In the genomic region with DNA sequence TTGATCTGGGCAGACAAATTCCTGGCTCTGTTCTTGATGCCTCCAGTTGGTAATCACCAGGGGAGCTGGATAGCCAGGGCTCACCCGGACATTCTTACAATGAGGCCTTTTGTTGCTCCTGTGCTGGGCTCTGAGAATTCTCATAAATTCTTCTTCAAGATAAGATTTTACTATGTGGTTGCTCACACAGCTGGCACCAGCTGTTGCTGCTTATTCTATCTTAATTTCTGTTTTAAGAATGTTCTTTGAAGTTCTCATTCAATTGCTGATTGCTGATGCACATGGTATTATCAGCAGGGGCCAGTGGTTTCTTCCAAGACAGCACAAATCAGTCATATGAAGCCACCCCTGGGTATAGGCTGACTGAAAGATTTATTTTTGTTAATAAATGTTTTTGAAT, we compare ENCODE assay signal across 14 mouse cellular contexts. TPM values are rescaled to one million over a fixed set of nuclear protein-coding genes. Genes with fewer than 3 reads are reported as not detected.
DNase-seq lines count a peak whose midpoint lies in the region; ATAC-seq lines count a peak whose summit lies in the region.
"Had no signal": no experiment of that assay in that cellular context is flagged by ENCODE, and none has a peak within 500 bp of the region (broad histone marks: within the 10 kb centered on the region; RNA-seq: fewer than 3 reads in every experiment).

No protein-coding gene starts in this region.

- H3K4me2 ChIP-seq in heart, embryonic 11.5 days, result no peak overlapping the region
- no peak overlapping the region for H3K4me2 ChIP-seq in kidney, embryonic 14.5 days (replicated peaks; ENCODE audit: low read depth, low read length)
- no peak overlapping the region for H3K4me2 ChIP-seq in forebrain, embryonic 13.5 days
- H3K4me2 ChIP-seq: liver, embryonic 15.5 days had no signal

- no peak overlapping the region for H3K4me3 ChIP-seq in heart, embryonic 11.5 days (ENCODE audit: low read depth, low read length)
- no peak overlapping the region for H3K4me3 ChIP-seq in brown adipose tissue, adult 24 weeks (ENCODE audit: insufficient read depth, low read depth, low read length)
- no peak overlapping the region for H3K4me3 ChIP-seq in kidney, embryonic 14.5 days (ENCODE audit: low read length)
- no peak overlapping the region for H3K4me3 ChIP-seq in forebrain, embryonic 13.5 days
- H3K4me3 ChIP-seq in midbrain, embryonic 10.5 days, result no peak overlapping the region
- H3K4me3 ChIP-seq: hindbrain, embryonic 10.5 days; liver, embryonic 15.5 days had no signal

- no peaks in the 10 kb centered on the region for H3K36me3 ChIP-seq in heart, embryonic 11.5 days (ENCODE audit: control insufficient read depth, insufficient read depth, low read length)
- no peaks in the 10 kb centered on the region for H3K36me3 ChIP-seq in kidney, embryonic 14.5 days (ENCODE audit: control insufficient read depth, insufficient read depth, low read length)
- no peaks in the 10 kb centered on the region for H3K36me3 ChIP-seq in forebrain, embryonic 13.5 days (ENCODE audit: poor library complexity, severe bottlenecking)
- H3K36me3 ChIP-seq in midbrain, embryonic 10.5 days, result no peaks in the 10 kb centered on the region
- H3K36me3 ChIP-seq: hindbrain, embryonic 10.5 days; liver, embryonic 15.5 days had no signal

- ATAC-seq in heart, embryonic 11.5 days (replicated peaks; ENCODE audit: insufficient number of reproducible peaks, low FRiP score, low TSS enrichment), result no peak
- ATAC-seq in kidney, embryonic 14.5 days (ENCODE audit: low FRiP score, low TSS enrichment), result peak; percentile 75; the same call in 1 of the 2 replicates
- ATAC-seq in forebrain, embryonic 13.5 days, result no peak
- ATAC-seq: Patski had no signal

- H3K27ac ChIP-seq in heart, embryonic 11.5 days (ENCODE audit: low read depth, low read length), result no peak overlapping the region; the same call in 1 of the 2 replicates
- peak overlapping the region; percentile 44 for H3K27ac ChIP-seq in brown adipose tissue, adult 24 weeks (replicated peaks; ENCODE audit: low read depth, low read length)
- no peak overlapping the region; the same call in 1 of the 2 replicates for H3K27ac ChIP-seq in kidney, embryonic 14.5 days (ENCODE audit: low read depth, low read length)
- no peak overlapping the region for H3K27ac ChIP-seq in forebrain, embryonic 13.5 days
- H3K27ac ChIP-seq in midbrain, embryonic 10.5 days (replicated peaks), result no peak overlapping the region
- H3K27ac ChIP-seq: hindbrain, embryonic 10.5 days; liver, embryonic 15.5 days had no signal

- no peak overlapping the region for H3K9ac ChIP-seq in heart, embryonic 11.5 days (ENCODE audit: low read depth, low read length)
- H3K9ac ChIP-seq in kidney, embryonic 14.5 days (ENCODE audit: low read depth, low read length), result no peak overlapping the region
- no peak overlapping the region for H3K9ac ChIP-seq in forebrain, embryonic 13.5 days
- H3K9ac ChIP-seq: liver, embryonic 15.5 days had no signal

- H3K9me3 ChIP-seq in heart, embryonic 11.5 days (replicated peaks; ENCODE audit: control insufficient read depth, low read length), result no peaks in the 10 kb centered on the region
- H3K9me3 ChIP-seq in kidney, embryonic 14.5 days (ENCODE audit: control insufficient read depth, low read length), result no peaks in the 10 kb centered on the region
- H3K9me3 ChIP-seq in forebrain, embryonic 13.5 days (replicated peaks), result no peaks in the 10 kb centered on the region
- H3K9me3 ChIP-seq in midbrain, embryonic 10.5 days (replicated peaks), result no peaks in the 10 kb centered on the region
- H3K9me3 ChIP-seq: hindbrain, embryonic 10.5 days; liver, embryonic 15.5 days had no signal

- no peaks in the 10 kb centered on the region for H3K27me3 ChIP-seq in heart, embryonic 11.5 days (ENCODE audit: control insufficient read depth, insufficient read depth, low read length)
- H3K27me3 ChIP-seq in kidney, embryonic 14.5 days (ENCODE audit: control insufficient read depth, insufficient read depth, low read length), result no peaks in the 10 kb centered on the region
- no peaks in the 10 kb centered on the region for H3K27me3 ChIP-seq in forebrain, embryonic 13.5 days
- H3K27me3 ChIP-seq in midbrain, embryonic 10.5 days (ENCODE audit: low read depth, poor library complexity, severe bottlenecking), result no peaks in the 10 kb centered on the region
- H3K27me3 ChIP-seq: liver, embryonic 15.5 days had no signal

- no peaks in the 10 kb centered on the region for H3K4me1 ChIP-seq in heart, embryonic 11.5 days (ENCODE audit: control insufficient read depth, insufficient read depth, low read length)
- peaks cover 7% of the 10 kb centered on the region; the same call in 1 of the 2 replicates for H3K4me1 ChIP-seq in brown adipose tissue, adult 24 weeks (ENCODE audit: control insufficient read depth, insufficient read depth, insufficient read length, low read length)
- H3K4me1 ChIP-seq in kidney, embryonic 14.5 days (ENCODE audit: control insufficient read depth, insufficient read depth, low read length), result peaks cover 4% of the 10 kb centered on the region; the same call in 1 of the 2 replicates
- H3K4me1 ChIP-seq in forebrain, embryonic 13.5 days, result no peaks in the 10 kb centered on the region
- H3K4me1 ChIP-seq in midbrain, embryonic 10.5 days, result peaks cover 8% of the 10 kb centered on the region; the same call in 1 of the 2 replicates
- H3K4me1 ChIP-seq: hindbrain, embryonic 10.5 days; liver, embryonic 15.5 days had no signal

- WGBS in heart, embryonic 11.5 days (ENCODE audit: insufficient replicate concordance), result 32% methylated on average over 1 of the region's 1 CpGs
- 48% methylated on average over 1 of the region's 1 CpGs for WGBS in kidney, embryonic 14.5 days
- WGBS in forebrain, embryonic 13.5 days, result 60% methylated on average over 1 of the region's 1 CpGs
- 63% methylated on average over 1 of the region's 1 CpGs for WGBS in midbrain, embryonic 10.5 days

- peak; percentile 9 for DNase-seq in heart, adult 8-10 months (ENCODE audit: low spot score)
- peak; percentile 24 for DNase-seq in lung, postnatal 14 days
- DNase-seq in midbrain, embryonic 10.5 days (ENCODE audit: low spot score), result no peak
- no peak for DNase-seq in cerebellum, postnatal 4 days (ENCODE audit: low spot score in 2 of 2)
- DNase-seq: cerebellum, adult 18-20 months had no signal

RNA-seq across cellular contexts. Expression of a gene that starts 21.0 kb away (rescaled TPM):
- not detected for total RNA-seq in heart, adult 8-10 months (2022)
- polyA plus RNA-seq in heart, embryonic 11.5 days (2014; fragmentation: Nextera tagmentation; extraction: Ambion mirVana), result 0.44 and 1.3 TPM in 2 replicates
- polyA plus RNA-seq in brown adipose tissue, adult 24 weeks (2012; ENCODE audit: insufficient read depth, insufficient read length, missing spikeins), result 0.87 and 1.2 TPM in 2 replicates
- polyA plus RNA-seq in kidney, embryonic 14.5 days (2014; fragmentation: Nextera tagmentation; extraction: Ambion mirVana), result not detected in 2 replicates
- not detected in 2 replicates for polyA plus RNA-seq in forebrain, embryonic 13.5 days (2015; fragmentation: Nextera tagmentation; extraction: Ambion mirVana)
- polyA plus RNA-seq in midbrain, embryonic 10.5 days (2016; fragmentation: Nextera tagmentation; extraction: Ambion mirVana), result 0.15 TPM in 1 of 2 replicates, not detected in the other
- total RNA-seq: left cerebral cortex, postnatal 10 days had no signal
- polyA plus RNA-seq: hindbrain, embryonic 10.5 days; Patski; small intestine, adult 2 months had no signal

Comparison
In these comparisons a context has a peak if more than half of its experiments do, and no peak if none do; other contexts are left out.
1. DNase-seq: peak in heart, adult 8-10 months (single experiment) and lung, postnatal 14 days (single experiment); none in midbrain, embryonic 10.5 days (single experiment) and cerebellum, postnatal 4 days (0 of 2).